Mouse (Mus musculus) intestine, postnatal 0 days (tissue): ENCODE data around the gene Tll2. TPM values are rescaled to one million over a fixed set of nuclear protein-coding genes. Genes with fewer than 3 reads are reported as not detected.

Experiments used
- ATAC-seq: fragments of 200-750 bp; cut with Nextera tagmentation; 2 replicates; pipeline ENCODE4 v1.8.0; 2017; ENCODE audit warnings: mild to moderate bottlenecking, moderate TSS enrichment, moderate library complexity
- H3K27ac ChIP-seq: fragments of 300-500 bp; sonication (generic); 2 replicates; pipeline ENCODE4 v1.5.1; 2014; ENCODE audit warnings: mild to moderate bottlenecking, low read depth, low read length, moderate library complexity
- H3K27me3 ChIP-seq: fragments of 300-500 bp; sonication (generic); replicated peaks from 2 replicates; pipeline ENCODE4 v1.6.1; 2014; ENCODE audit warnings: low read length, mixed read lengths; ENCODE audit not compliant: control insufficient read depth, insufficient read depth
- H3K36me3 ChIP-seq: fragments of 300-500 bp; sonication (generic); 2 replicates; pipeline ENCODE4 v1.6.1; 2014; ENCODE audit warnings: mild to moderate bottlenecking, moderate library complexity; ENCODE audit not compliant: control insufficient read depth, insufficient read depth
- H3K4me1 ChIP-seq: fragments of 300-500 bp; sonication (generic); replicated peaks from 2 replicates; pipeline ENCODE4 v1.6.1; 2014; ENCODE audit warnings: antibody characterized with exemption, low read length, mixed read lengths; ENCODE audit not compliant: control insufficient read depth, insufficient read depth
- H3K4me2 ChIP-seq: fragments of 300-500 bp; sonication (generic); replicated peaks from 2 replicates; pipeline ENCODE4 v1.6.1; 2014; ENCODE audit warnings: low read depth, mild to moderate bottlenecking, moderate library complexity
- H3K4me3 ChIP-seq: fragments of 300-500 bp; sonication (generic); 2 replicates; pipeline ENCODE4 v1.5.1; 2014; ENCODE audit warnings: low read depth, low read length
- H3K9ac ChIP-seq: fragments of 300-500 bp; sonication (generic); 2 replicates; pipeline ENCODE4 v1.6.1; 2014; ENCODE audit warnings: mild to moderate bottlenecking, low read depth, low read length
- H3K9me3 ChIP-seq: fragments of 300-500 bp; sonication (generic); 2 replicates; pipeline ENCODE4 v1.6.1; 2016; ENCODE audit warnings: mixed run types; ENCODE audit not compliant: control insufficient read depth
- CTCF ChIP-seq: sonication (generic); IDR thresholded peaks from 2 replicates; pipeline ENCODE4 v1.5.1; 2016; ENCODE audit warnings: low read depth, mild to moderate bottlenecking, control low read depth, antibody characterized with exemption, moderate library complexity
- WGBS: fragments of 180-500 bp; shearing (Covaris S2); extraction: QIAGEN DNeasy Blood & Tissue Kit; methylation state at CpG from one replicate; pipeline ENCODE4 v1.1.7; 2014; 5-methylcytosine and 5-hydroxymethylcytosine counted together
- polyA plus RNA-seq: library from polyadenylated mRNA; unstranded; fragments of >200 nt; fragmentation: Nextera tagmentation; extraction: Ambion mirVana; gene quantifications from 2 replicates; pipeline ENCODE4 v1.2.1, GENCODE M21; 2015

Tll2 gene
- polyA plus RNA-seq, 1 experiment from 2014 or later = 0.10 TPM

- Histone ChIP-seq H3K27me3 (no peaks in the 10 kb centered on the region), H3K9me3 (no peaks in the 10 kb centered on the region), H3K4me3 (no peak overlapping the region), H3K27ac (no peak overlapping the region), H3K36me3 (no peaks in the 10 kb centered on the region), H3K4me2 (no peak overlapping the region), H3K9ac (no peak overlapping the region), H3K4me1 (no peaks in the 10 kb centered on the region)
- peak; percentile 78 for TF ChIP-seq CTCF
- no peak for ATAC-seq
- WGBS = 40% methylated on average over 8 of the region's 8 CpGs
Observed at GRCm38 (mm10) chr19:41104922-41105321, 101.7 kb downstream of the Tll2 start.

GRCm38 (mm10) chr19:41101390-41101789 is 105.2 kb downstream of the Tll2 start:
- Histone ChIP-seq H3K9me3 (no peaks in the 10 kb centered on the region), H3K27ac (no peak overlapping the region), H3K4me3 (no peak overlapping the region), H3K36me3 (no peaks in the 10 kb centered on the region), H3K9ac (no peak overlapping the region), H3K4me1 (no peaks in the 10 kb centered on the region), H3K27me3 (no peaks in the 10 kb centered on the region), H3K4me2 (no peak overlapping the region)
- TF ChIP-seq CTCF = no peak
- no peak for ATAC-seq
- WGBS = 85% methylated on average over 8 of the region's 8 CpGs

- TF ChIP-seq CTCF = no peak
- no peaks in the 10 kb centered on the region for H3K27me3 ChIP-seq
- H3K27ac ChIP-seq = no peak overlapping the region
- H3K36me3 ChIP-seq = no peaks in the 10 kb centered on the region
- WGBS = 93% methylated on average over 7 of the region's 7 CpGs
- no peaks in the 10 kb centered on the region for H3K9me3 ChIP-seq
- no peak for ATAC-seq
- no peak overlapping the region for H3K4me2 ChIP-seq
- H3K4me3 ChIP-seq = no peak overlapping the region
- no peak overlapping the region for H3K9ac ChIP-seq
- H3K4me1 ChIP-seq = no peaks in the 10 kb centered on the region
Observed at GRCm38 (mm10) chr19:41100863-41101262, 105.8 kb downstream of the Tll2 start.

- no peaks in the 10 kb centered on the region for H3K9me3 ChIP-seq
- no peak overlapping the region for H3K4me2 ChIP-seq
- 75% methylated on average over 4 of the region's 4 CpGs for WGBS
- H3K27ac ChIP-seq = no peak overlapping the region
- H3K27me3 ChIP-seq = no peaks in the 10 kb centered on the region
- ATAC-seq = no peak
- no peaks in the 10 kb centered on the region for H3K4me1 ChIP-seq
- no peak overlapping the region for H3K4me3 ChIP-seq
- H3K9ac ChIP-seq = no peak overlapping the region
- H3K36me3 ChIP-seq = no peaks in the 10 kb centered on the region
- TF ChIP-seq CTCF = no peak
Observed at GRCm38 (mm10) chr19:41097038-41097437, 109.6 kb downstream of the Tll2 start.

- ATAC-seq = no peak
- Histone ChIP-seq H3K36me3 (no peaks in the 10 kb centered on the region), H3K27me3 (no peaks in the 10 kb centered on the region), H3K27ac (no peak overlapping the region), H3K9me3 (no peaks in the 10 kb centered on the region), H3K4me3 (no peak overlapping the region), H3K9ac (no peak overlapping the region), H3K4me2 (no peak overlapping the region), H3K4me1 (no peaks in the 10 kb centered on the region)
- WGBS = 60% methylated on average over 2 of the region's 2 CpGs
- TF ChIP-seq CTCF = no peak
Observed at GRCm38 (mm10) chr19:41091901-41092300, 114.7 kb downstream of the Tll2 start.

- Histone ChIP-seq H3K36me3 (no peaks in the 10 kb centered on the region), H3K4me1 (no peaks in the 10 kb centered on the region), H3K4me3 (no peak overlapping the region), H3K27ac (no peak overlapping the region), H3K9ac (no peak overlapping the region), H3K27me3 (no peaks in the 10 kb centered on the region), H3K9me3 (no peaks in the 10 kb centered on the region), H3K4me2 (no peak overlapping the region)
- 15% methylated on average over 5 of the region's 5 CpGs for WGBS
- peak; percentile 89 for TF ChIP-seq CTCF
- no peak for ATAC-seq
Observed at GRCm38 (mm10) chr19:41089833-41090232, 116.8 kb downstream of the Tll2 start.

GRCm38 (mm10) chr19:41088491-41088890 is 118.1 kb downstream of the Tll2 start:
- H3K27me3 ChIP-seq = no peaks in the 10 kb centered on the region
- TF ChIP-seq CTCF = no peak
- H3K4me1 ChIP-seq = no peaks in the 10 kb centered on the region
- H3K36me3 ChIP-seq = no peaks in the 10 kb centered on the region
- no peaks in the 10 kb centered on the region for H3K9me3 ChIP-seq
- H3K9ac ChIP-seq = no peak overlapping the region
- 41% methylated on average over 18 of the region's 18 CpGs for WGBS
- H3K4me3 ChIP-seq = no peak overlapping the region
- no peak for ATAC-seq
- no peak overlapping the region for H3K27ac ChIP-seq
- no peak overlapping the region; the same call in 1 of the 2 replicates for H3K4me2 ChIP-seq
